Mouse (Mus musculus): ENCODE results near the gene Dync2h1. TPM values are rescaled to one million over a fixed set of nuclear protein-coding genes. Genes with fewer than 3 reads are reported as not detected.
A peak's percentile ranks its signal among the peaks of the same experiment; 100 is the strongest.
"Not testable (repeated sequence)": the region's sequence is repeated elsewhere in the genome, so short reads cannot be mapped to it uniquely, and the experiment has no call there.

The Dync2h1 gene
- 10 to 100 TPM; 16.2 to 19.2 TPM for total RNA-seq (2021)
- long read RNA-seq, experiment 1, partial matches to known transcripts = 0 of 4 reads
- long read RNA-seq, experiment 1, other reads (novel, unspliced or antisense) = 4 of 4 reads
- long read RNA-seq, experiment 2, partial matches to known transcripts = 7 of 16 reads
- long read RNA-seq, experiment 2, other reads (novel, unspliced or antisense) = 9 of 16 reads

DNA sequence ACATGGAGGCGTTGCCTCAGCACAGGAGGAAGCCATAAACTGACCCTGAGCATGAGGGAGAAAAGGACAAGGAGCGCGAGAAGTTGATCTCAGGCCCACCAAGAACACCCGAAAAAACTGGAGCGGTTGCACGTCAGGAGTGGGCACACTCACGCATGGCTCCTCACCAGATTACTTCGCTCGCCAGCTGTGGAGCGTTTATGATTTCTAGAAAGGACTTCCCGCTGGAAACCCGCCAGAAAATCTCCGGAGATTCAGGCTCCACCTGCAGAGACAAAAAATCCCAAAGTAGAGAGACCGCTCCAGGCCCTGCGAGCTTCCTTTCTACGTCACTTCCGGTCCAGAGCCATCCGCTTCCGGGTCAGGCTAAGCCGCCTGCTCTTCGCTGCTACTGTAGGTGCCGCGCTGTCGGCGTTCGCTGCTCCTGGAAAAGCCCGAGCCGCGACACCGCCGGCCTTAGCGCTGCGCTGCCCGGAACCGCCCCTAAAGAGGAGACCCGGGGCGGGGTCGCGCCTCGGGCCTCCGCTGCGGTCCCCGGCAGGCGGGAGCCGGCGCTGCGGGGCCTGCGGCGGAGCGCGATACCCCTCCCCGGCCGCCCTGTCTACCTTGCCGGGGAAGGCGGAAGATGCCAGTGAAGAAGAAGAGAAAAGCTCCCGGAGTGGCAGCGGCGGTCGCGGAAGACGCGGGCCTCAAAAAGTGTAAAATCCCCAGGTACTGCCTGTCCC lies at the start of gene Dync2h1, which contains the start of gene Dcun1d5:
TSS of gene Dync2h1 (minus strand) at position 275 of the 725 bp plus-strand sequence.
TSS of gene Dcun1d5 (plus strand) at position 349 of the 725 bp plus-strand sequence.
- peak; percentile 86 to 91 for DNase-seq (ENCODE audit: low spot score in 2 of 2)

- DNase-seq (ENCODE audit: low spot score in 2 of 2) = no peak
Measured at GRCm38 (mm10) chr9:7221460-7221859, 37.2 kb upstream of the Dync2h1 start.

- no peak for DNase-seq (ENCODE audit: low spot score in 2 of 2)
Measured at GRCm38 (mm10) chr9:7221024-7221423, 36.8 kb upstream of the Dync2h1 start.

- no peak for DNase-seq (ENCODE audit: low spot score in 2 of 2)
Measured at GRCm38 (mm10) chr9:7216240-7216639, 32.0 kb upstream of the Dync2h1 start.

DNA sequence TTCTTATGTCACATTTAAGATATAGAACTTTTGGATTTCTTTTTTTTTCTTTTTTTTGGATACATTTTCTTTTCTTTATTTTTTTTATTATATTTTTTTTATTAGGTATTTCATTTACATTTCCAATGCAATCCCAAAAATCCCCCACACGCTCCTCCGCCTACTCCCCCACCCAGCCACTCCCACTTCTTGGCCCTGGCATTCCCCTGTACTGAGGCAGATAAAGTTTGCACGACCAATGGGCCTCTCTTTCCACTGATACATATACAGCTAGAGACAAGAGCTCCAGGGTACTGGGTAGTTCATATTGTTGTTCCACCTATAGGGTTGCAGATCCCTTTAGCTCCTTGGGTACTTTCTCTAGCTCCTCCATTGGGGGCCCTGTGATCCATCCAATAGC lies 6.4 kb upstream of the Dync2h1 start:
- not testable (repeated sequence) for DNase-seq (ENCODE audit: low spot score in 2 of 2)

DNA sequence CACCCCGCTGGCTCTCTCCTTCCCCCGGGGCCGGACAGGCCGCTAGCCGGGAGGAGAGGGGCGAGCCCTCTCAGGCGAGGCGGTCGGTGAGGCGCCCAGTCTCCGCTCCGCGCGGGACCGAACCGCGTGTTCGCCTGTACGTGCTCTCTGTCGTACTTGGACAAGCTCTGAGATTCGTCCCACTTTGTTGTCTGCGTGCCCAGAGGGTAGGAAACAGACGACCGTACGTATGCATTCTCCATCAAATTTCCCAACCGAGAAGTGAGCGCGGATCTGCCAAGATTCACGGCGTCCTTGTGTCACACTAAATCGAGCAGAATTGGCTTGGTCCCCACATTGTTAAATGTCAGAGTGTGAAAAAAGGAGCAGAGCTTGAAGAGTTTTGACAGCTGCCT lies 648 bp upstream of the Dync2h1 start:
- peak; percentile 14 to 16 for DNase-seq (ENCODE audit: low spot score in 2 of 2)

DNA sequence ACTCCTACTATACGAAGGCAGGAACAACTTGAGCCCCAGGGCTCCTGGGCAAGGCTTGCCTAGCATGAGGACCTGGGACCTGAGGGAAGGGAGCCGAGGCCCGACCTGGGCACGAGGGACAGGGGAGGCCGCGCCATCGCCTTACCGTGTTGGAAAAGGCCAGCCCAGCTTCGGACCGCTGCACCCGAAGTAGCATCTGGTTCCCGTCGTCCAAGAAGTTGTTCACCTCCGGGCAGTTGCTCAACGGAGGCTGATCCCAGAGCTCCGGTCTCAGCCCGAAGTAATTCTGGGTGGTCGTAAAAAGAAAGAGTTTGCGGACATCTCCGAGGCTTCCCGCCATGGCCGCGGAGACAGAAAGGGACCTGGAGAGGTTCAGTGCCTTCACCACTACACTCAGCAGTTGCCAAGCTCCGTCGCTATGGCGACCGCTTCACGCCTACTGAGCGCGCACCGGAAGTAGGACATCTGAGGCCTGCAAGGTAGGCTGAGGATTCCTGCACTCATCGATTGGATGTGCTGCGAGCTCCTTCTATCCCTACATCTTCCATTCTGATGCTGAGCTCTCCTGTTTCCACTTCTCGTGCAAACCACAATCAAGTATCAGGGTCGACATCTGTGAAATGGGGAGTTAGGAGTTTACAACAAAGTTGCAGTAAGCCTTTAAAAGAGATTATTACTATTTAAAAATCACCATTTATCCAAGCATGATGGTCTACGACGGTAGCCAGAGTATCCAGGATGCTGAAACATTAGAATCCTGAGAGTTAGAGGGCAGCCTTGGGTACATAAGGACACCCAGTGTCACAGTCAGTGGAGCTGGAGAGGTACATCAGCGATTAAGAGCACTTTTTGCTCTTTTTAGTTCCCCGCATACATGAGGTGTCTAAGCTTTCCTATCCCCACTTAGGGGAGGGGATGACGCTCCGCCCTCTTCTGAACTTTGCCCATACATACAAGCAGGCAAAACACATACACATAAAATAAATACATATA lies 7.3 kb downstream of the Dync2h1 start:
- peak; percentile 56 to 77 for DNase-seq (ENCODE audit: low spot score in 2 of 2)

DNA sequence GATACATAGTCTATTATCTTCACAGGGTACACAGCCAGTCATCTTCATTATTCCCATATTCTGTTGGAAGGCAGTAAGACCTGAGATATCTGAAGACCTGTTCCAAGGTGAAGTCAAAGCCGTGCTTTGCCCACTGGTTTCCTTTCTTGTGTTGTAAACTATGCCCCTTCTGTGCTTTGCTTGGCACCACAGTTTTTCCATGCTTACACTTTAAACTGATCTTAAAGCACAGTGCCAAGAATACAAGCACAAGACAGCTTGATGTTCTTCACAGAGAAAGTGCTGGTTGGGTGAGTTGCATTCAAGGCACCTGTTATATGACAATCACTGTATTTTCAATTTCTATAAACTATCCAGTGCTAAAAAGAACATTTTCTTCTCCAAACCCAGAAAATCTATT lies 10.5 kb downstream of the Dync2h1 start:
- no peak for DNase-seq (ENCODE audit: low spot score in 2 of 2)

- no peak for DNase-seq (ENCODE audit: low spot score in 2 of 2)
Measured at GRCm38 (mm10) chr9:7167339-7167998, 16.8 kb downstream of the Dync2h1 start.

DNA sequence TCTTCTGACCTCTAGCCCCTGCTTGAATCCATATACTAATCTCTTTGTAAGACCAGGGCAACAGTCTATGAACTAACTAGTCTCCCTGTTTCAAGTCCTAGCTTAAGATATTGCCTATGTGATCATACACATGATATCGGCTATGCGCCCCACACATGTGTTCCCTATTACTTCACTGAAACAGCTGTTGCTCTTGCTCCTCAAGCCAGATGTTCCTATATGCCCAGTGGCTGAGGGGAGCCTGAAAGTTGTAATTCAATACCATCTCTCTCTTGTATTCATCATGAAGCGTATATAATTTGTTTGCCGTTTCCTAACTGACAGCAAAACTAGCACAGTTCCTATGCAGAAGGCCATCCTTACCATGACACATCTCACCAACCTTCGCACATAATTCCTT lies 23.6 kb downstream of the Dync2h1 start:
- DNase-seq (ENCODE audit: low spot score in 2 of 2) = no peak

GRCm38 (mm10) chr9:7159718-7160117 lies 24.5 kb downstream of the Dync2h1 start:
- DNase-seq (ENCODE audit: low spot score in 2 of 2) = no peak

GRCm38 (mm10) chr9:7158605-7159004 lies 25.6 kb downstream of the Dync2h1 start:
- no peak for DNase-seq (ENCODE audit: low spot score in 2 of 2)

GRCm38 (mm10) chr9:7154391-7154790 lies 29.9 kb downstream of the Dync2h1 start:
- DNase-seq (ENCODE audit: low spot score in 2 of 2) = no peak

GRCm38 (mm10) chr9:7122863-7123262 lies 61.4 kb downstream of the Dync2h1 start:
- DNase-seq (ENCODE audit: low spot score in 2 of 2) = no peak

DNA sequence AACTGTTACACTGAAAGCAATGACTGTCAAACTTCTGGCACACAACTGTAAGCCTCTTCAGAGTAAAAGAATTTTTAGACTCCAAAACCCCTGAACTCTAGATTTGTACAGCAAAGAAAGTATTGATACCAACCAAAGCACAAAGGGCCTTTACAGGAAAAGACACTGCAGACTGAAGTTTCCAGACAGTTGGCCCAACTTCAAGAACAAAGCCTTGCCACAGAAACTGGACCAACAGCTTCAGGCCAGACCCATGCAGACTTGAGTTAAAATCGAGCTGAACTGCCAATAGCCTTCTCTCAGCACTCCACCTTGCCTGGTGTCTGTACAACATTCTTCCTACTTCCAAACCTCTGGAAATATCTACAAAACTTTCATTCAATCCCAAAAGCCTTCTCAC lies 74.1 kb downstream of the Dync2h1 start:
- no peak for DNase-seq (ENCODE audit: low spot score in 2 of 2)

DNA sequence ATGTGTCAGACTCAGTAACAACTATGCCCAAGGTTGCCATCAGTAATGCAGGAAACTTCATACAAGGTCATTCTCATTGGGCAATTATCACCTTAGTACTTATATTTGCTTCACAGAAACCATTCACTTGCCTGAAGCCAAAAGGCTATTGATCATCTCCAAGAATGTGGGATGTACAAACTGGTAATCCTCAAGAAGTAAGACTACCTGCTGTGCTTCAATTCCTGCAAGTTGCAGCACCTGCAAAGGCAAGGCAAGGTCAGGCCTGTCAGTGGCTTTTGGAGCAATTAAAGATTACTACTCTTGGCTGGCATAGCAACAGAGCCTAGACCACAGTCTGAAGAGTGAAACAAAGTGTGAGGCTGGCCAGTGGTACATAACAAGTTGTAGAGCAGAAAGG lies 82.9 kb downstream of the Dync2h1 start:
- no peak for DNase-seq (ENCODE audit: low spot score in 2 of 2)

DNA sequence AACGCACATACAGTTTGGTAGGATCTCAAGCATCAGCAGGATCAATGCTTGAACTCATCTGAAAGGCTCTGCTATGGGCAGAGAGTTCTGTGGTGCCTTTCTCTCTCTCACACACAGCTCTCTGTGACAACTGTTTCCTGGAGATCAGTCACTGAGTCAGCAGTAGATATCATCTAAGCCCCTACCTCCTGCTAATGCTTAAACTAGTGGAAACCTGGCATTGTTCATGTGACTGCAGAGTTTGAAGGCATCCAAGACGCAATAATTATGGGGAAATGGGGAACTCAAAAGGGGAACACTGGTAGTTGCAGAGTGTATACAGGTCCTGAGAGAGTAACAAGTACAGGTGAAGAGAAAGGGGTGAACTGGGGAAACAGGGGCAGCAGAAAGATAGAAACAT lies 109.6 kb downstream of the Dync2h1 start:
- DNase-seq (ENCODE audit: low spot score in 2 of 2) = no peak

- DNase-seq (ENCODE audit: low spot score in 2 of 2) = no peak
Measured at GRCm38 (mm10) chr9:7070846-7071245, 113.4 kb downstream of the Dync2h1 start.

GRCm38 (mm10) chr9:7050588-7050987 lies 133.7 kb downstream of the Dync2h1 start:
- DNase-seq (ENCODE audit: low spot score in 2 of 2) = no peak

DNA sequence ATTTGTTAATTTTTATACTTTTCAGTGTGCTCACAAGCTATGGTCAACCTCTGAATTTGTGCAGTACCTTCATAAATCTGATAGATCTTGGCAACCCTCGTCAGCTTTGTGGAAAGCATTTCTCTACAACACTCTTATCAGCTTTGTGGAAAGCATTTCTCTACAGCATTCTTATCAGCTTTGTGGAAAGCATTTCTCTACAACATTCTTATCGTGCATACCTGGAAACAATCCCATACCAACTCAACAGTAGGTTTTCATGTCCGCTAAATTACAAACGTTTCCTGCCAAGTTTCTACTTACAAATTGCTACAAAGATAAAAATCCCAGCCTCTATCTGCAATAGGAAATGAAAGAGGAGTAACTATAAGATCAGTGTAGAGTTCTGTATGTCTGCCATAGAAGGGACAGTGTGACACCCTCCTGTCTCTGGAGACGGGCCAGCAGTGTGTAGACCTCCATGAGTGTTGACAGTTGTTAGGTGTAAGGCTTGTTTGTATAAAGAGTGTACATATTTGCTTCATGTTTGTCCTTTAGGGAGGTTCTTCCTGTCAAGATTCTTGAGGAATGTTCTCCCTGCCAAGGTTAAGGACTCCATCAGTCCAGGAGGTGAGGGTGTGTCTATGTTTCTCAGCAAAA lies 141.5 kb downstream of the Dync2h1 start:
- no peak for DNase-seq (ENCODE audit: low spot score in 2 of 2)

DNA sequence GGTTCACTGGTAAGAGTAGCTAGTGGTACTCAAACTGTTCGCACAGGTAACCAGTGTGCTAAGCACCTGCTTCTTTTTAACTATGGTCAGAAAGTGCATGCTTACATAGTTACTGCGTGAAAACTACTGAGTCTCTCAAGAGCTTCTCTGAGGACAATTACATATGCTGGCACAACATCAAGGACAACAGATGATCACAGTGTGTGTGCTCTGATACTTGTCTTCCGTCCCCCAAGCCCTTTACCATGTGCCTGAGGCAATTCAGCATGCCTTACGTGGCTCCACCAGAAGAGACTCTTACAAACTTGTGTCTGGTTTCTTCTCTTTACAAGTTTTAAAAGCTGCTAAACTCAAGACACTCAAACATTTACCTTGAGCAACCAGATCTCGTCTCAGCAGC lies 143.0 kb downstream of the Dync2h1 start:
- DNase-seq (ENCODE audit: low spot score in 2 of 2) = no peak
